Mouse (Mus musculus) embryonic fibroblast, embryonic 13.5 days (primary cell): Measurements from ENCODE around the gene Zfyve19.

Source experiments
- CTCF ChIP-seq: IDR thresholded peaks from 2 replicates; pipeline ENCODE4 v1.5.1; 2011; ENCODE audit warnings: mild to moderate bottlenecking, control low read depth, low read length, moderate library complexity, borderline replicate concordance; ENCODE audit not compliant: insufficient read depth
- POLR2A ChIP-seq: IDR thresholded peaks from 2 replicates; pipeline ENCODE4 v1.6.1; 2011; ENCODE audit warnings: low read depth, mild to moderate bottlenecking, control low read depth, low read length, moderate library complexity

DNA sequence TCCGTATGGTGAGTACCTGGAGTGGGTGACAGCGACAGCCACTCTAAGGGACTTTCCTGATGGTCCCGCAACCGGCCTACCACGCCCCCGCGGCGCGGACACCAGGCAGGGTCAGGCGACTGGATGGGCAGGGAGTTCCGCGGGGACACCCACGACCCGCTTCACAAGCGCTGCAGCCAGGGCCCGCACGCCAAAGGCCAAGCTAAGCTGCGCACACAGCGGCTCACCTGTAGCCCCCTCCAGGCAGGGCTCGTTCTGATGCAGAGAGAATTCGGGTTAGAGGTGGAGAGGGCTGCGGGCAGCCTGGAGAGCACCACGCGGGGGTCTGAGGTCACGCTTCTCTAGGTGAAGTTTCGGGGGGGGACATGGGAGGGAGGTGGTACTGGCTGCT is 40.6 kb upstream of the Zfyve19 start:
- TF ChIP-seq CTCF (no peak), POLR2A (no peak)
